Mouse (Mus musculus) kidney, embryonic 16.5 days (tissue): ENCODE measurements around the gene Tmcc1. TPM values are rescaled to one million over a fixed set of nuclear protein-coding genes. Genes with fewer than 3 reads are reported as not detected.
"Not testable (repeated sequence)": the region's sequence is repeated elsewhere in the genome, so short reads cannot be mapped to it uniquely, and the experiment has no call there.

Experiments used
- ATAC-seq: fragments of 200-750 bp; cut with Nextera tagmentation; 2 replicates; pipeline ENCODE4 v1.8.0; 2017; ENCODE audit warnings: moderate TSS enrichment; ENCODE audit not compliant: low FRiP score, low TSS enrichment
- H3K27ac ChIP-seq: fragments of 300-500 bp; sonication (generic); 2 replicates; pipeline ENCODE4 v1.5.1; 2014; ENCODE audit warnings: low read length
- H3K27me3 ChIP-seq: fragments of 300-500 bp; sonication (generic); 2 replicates; pipeline ENCODE4 v1.6.1; 2014; ENCODE audit warnings: low read length, control low read depth, mixed read lengths; ENCODE audit not compliant: insufficient read depth
- H3K36me3 ChIP-seq: fragments of 300-500 bp; sonication (generic); 2 replicates; pipeline ENCODE4 v1.6.1; 2014; ENCODE audit warnings: low read length, control low read depth, mixed read lengths; ENCODE audit not compliant: insufficient read depth
- H3K4me1 ChIP-seq: fragments of 300-500 bp; sonication (generic); 2 replicates; pipeline ENCODE4 v1.6.1; 2014; ENCODE audit warnings: low read length, control low read depth, mixed read lengths; ENCODE audit not compliant: insufficient read depth
- H3K4me2 ChIP-seq: fragments of 300-500 bp; sonication (generic); replicated peaks from 2 replicates; pipeline ENCODE4 v1.6.1; 2014; ENCODE audit warnings: low read depth, low read length
- H3K4me3 ChIP-seq: fragments of 300-500 bp; sonication (generic); 2 replicates; pipeline ENCODE4 v1.5.1; 2014; ENCODE audit warnings: mild to moderate bottlenecking, low read length
- H3K9ac ChIP-seq: fragments of 300-500 bp; sonication (generic); replicated peaks from 2 replicates; pipeline ENCODE4 v1.6.1; 2014; ENCODE audit warnings: low read length
- H3K9me3 ChIP-seq: fragments of 300-500 bp; sonication (generic); 2 replicates; pipeline ENCODE4 v1.6.1; 2016; ENCODE audit warnings: low read length, control low read depth
- WGBS: fragments of 180-500 bp; shearing (Covaris S2); extraction: QIAGEN DNeasy Blood & Tissue Kit; methylation state at CpG from one replicate; pipeline ENCODE4 v1.1.7; 2014; 5-methylcytosine and 5-hydroxymethylcytosine counted together
- polyA plus RNA-seq: library from polyadenylated mRNA; unstranded; fragments of >200 nt; fragmentation: Nextera tagmentation; extraction: Ambion mirVana; gene quantifications from 2 replicates; pipeline ENCODE4 v1.2.1, GENCODE M21; 2015

Gene Tmcc1
- polyA plus RNA-seq, 1 experiment from 2014 or later: 10.6 TPM

DNA sequence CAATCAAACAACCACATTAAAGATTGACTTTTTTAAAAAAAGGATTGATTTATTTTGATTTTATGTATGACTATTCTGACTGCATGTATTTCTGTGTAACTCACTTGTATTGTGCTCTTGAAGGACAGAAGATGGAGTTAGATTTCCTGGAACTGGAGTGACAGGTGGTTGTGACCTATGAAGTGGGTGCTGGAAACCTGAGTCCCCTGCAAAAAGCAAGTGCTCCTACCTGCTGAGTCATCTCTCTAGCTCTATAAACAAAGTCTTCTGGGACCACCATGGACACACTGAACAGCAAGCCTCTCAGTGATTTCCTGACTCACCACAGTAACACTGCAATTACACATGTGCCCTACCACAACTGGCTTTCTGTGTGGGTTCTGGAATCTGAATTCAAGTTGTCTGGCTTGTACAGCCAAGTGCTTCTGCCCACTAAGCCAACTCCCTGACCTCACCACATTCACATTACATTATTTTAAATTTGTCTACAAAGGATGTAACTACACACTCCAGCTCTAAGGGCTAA lies 65.3 kb downstream of the Tmcc1 start:
- ATAC-seq: no peak
- H3K4me3 ChIP-seq: no peak overlapping the region
- no peaks in the 10 kb centered on the region for H3K4me1 ChIP-seq
- H3K9me3 ChIP-seq: no peaks in the 10 kb centered on the region
- no peak overlapping the region for H3K27ac ChIP-seq
- no peak overlapping the region for H3K4me2 ChIP-seq
- no peak overlapping the region for H3K9ac ChIP-seq
- no peaks in the 10 kb centered on the region for H3K36me3 ChIP-seq
- H3K27me3 ChIP-seq: no peaks in the 10 kb centered on the region

DNA sequence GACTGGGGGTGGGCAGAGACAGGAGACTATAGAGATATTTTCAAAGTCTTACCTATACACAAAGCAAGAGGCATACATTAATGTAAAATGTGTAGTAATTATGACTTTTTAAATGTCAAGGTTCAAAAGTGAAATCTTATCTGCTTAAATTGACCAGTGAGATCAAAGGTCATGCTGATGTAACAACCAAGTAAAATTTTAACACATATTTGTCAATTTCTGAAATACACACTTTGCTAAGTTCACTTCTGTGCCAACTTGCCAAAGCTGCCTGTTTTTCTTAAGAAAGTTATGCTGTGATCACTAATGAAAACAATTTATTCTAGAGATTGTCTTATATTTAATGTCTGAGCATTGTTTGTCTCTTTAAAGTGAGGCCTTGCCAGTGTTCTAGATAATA lies 66.7 kb downstream of the Tmcc1 start:
- Histone ChIP-seq H3K4me2 (no peak overlapping the region), H3K4me1 (no peaks in the 10 kb centered on the region), H3K27ac (no peak overlapping the region), H3K4me3 (no peak overlapping the region), H3K9me3 (no peaks in the 10 kb centered on the region), H3K36me3 (0 out of 2 replicates have a peak, but pooled peaks cover 3% of the 10 kb centered on the region), H3K9ac (no peak overlapping the region), H3K27me3 (no peaks in the 10 kb centered on the region)
- ATAC-seq: no peak

DNA sequence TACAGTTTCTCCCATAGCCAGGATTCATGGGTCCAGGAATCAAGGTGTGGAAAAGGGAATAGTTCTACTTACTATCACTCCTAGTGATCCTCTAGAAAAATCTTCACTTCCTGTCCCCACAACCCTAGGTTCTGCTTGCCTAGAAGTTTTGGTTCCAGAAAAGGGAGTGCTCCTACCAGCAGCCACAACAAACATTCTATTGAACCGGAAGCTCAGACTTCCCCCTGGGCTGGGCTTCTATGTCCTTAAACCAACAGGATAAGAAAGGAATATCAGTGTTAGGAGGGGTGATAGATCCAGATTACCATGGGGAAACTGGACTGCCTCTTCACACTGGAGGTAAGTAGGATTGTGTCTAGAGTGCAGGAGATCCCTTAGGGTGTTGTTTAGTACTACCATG lies 70.4 kb downstream of the Tmcc1 start:
- WGBS: 90% methylated on average over 1 of the region's 1 CpGs
- ATAC-seq: no peak

DNA sequence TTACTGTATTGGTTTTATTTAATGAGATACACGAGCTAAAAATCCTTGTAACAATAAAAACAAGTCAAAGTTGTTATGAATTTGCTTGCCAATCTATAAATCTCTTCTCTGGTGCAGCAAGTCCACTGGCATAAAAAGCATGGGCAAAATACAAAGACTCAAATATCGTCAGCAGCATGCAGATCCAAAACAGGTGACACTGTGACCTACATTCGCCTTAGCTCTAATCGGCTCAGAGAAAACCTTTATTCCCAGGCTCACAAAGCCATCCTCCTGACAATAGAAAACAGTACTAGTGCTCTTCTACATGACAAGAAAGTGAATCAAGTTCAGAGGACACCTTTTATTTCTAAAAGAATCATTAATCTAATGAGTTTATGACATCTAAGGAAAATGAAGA lies 73.6 kb downstream of the Tmcc1 start:
- Histone ChIP-seq H3K27me3 (no peaks in the 10 kb centered on the region), H3K36me3 (0 out of 2 replicates have a peak, but pooled peaks cover 3% of the 10 kb centered on the region), H3K9ac (no peak overlapping the region), H3K9me3 (no peaks in the 10 kb centered on the region), H3K4me3 (no peak overlapping the region), H3K4me2 (no peak overlapping the region), H3K27ac (no peak overlapping the region), H3K4me1 (no peaks in the 10 kb centered on the region)
- no peak for ATAC-seq
- WGBS: 78% methylated on average over 4 of the region's 4 CpGs

More for the DNA sequence above, 70.4 kb downstream of the Tmcc1 start:
- H3K9ac ChIP-seq: no peak overlapping the region
- H3K4me3 ChIP-seq: no peak overlapping the region
- H3K4me1 ChIP-seq: no peaks in the 10 kb centered on the region
- H3K9me3 ChIP-seq: no peaks in the 10 kb centered on the region
- no peak overlapping the region for H3K27ac ChIP-seq
- H3K36me3 ChIP-seq: 0 out of 2 replicates have a peak, but pooled peaks cover 3% of the 10 kb centered on the region
- H3K27me3 ChIP-seq: no peaks in the 10 kb centered on the region
- no peak overlapping the region for H3K4me2 ChIP-seq

DNA sequence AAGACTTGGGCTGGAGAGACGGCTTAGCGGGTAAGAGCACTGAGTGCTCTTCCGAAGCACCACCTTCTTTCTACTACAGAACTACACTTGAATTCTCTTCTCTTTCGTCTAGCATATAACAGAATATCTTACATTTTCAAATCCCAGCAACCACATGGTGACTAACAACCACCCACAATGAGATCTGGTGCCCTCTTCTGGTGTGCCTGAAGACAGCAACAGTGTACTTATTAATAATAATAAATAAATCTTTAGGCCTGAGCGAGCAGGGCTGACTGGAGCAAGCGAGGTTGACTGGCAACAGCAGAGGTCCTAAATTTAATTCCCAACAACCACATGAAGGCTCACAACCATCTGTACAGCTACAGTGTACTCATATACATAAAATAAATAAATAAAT lies 76.7 kb downstream of the Tmcc1 start:
- not testable (repeated sequence) for H3K9ac ChIP-seq, H3K4me1 ChIP-seq, H3K4me3 ChIP-seq, H3K4me2 ChIP-seq, H3K9me3 ChIP-seq, H3K36me3 ChIP-seq, ATAC-seq, H3K27ac ChIP-seq, H3K27me3 ChIP-seq
- 86% methylated on average over 6 of the region's 6 CpGs for WGBS

DNA sequence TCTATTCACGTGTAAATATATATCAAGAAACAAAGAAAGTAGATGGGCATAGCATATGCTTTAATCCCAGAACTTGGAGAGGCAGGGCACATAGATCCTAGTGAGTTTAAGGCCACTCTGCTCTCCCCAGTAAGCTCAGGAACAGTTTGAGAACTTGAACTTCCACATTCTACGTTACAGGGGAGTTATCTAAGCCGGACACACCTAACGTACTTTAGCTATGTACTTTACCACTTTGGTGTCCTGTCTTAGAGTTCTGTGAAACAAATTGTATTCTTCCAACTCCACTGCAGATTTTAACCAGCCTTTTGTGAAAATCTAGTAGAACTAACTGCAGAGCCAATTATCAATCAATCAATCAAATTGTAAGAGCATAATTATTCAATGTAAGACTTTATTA lies 82.7 kb downstream of the Tmcc1 start:
- Histone ChIP-seq H3K4me2 (no peak overlapping the region), H3K27ac (no peak overlapping the region), H3K36me3 (no peaks in the 10 kb centered on the region), H3K4me3 (no peak overlapping the region), H3K9me3 (no peaks in the 10 kb centered on the region), H3K27me3 (no peaks in the 10 kb centered on the region), H3K9ac (no peak overlapping the region), H3K4me1 (peaks cover 13% of the 10 kb centered on the region)
- WGBS: 88% methylated on average over 4 of the region's 4 CpGs
- no peak for ATAC-seq

DNA sequence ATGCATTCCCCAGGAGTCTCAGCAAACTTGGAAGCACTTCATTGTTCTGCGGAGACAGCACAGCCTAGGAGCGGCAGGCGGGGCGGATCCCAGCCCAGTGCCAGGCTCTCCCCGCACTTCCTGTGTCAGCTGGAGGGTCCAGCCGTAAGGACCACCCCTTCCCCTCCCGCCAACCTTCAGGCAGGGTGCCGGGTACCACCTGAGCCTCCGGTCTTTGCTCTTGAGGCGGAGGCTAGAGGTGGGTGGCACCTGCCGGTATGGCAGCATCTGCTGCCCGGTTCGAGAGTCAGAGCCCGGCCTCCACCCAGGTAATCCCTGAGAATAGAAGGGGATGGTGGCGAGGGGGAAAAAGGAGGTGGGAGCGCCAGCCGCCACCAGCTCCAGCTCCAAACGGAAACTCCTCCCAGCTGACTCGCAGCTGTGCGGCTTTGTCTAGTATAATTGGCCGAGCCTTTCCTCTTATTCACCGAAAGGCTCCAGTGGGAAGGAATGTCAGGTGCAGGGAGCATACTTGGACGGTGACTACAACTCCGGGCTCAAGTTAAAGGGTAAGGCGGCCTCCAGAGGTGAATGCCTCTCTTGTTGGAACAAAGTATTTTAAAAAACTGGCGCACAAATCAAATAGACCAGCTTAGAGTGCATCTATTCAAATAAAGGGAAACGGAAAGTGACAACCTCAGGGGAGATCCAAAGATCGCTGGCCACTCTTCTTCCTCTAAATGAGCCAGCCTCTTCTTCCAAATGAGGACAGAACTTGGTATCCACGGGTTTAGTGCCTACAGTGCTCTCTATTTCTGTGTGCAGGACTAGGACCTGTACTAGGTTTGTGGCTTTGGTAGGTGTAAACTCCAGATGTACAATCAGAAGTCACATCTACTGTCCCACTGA lies 85.6 kb downstream of the Tmcc1 start:
- H3K27ac ChIP-seq: peak overlapping the region; percentile 57
- no peaks in the 10 kb centered on the region for H3K36me3 ChIP-seq
- H3K27me3 ChIP-seq: no peaks in the 10 kb centered on the region
- peak overlapping the region; percentile 92 for H3K4me2 ChIP-seq
- peaks cover 13% of the 10 kb centered on the region for H3K4me1 ChIP-seq
- H3K9ac ChIP-seq: peak overlapping the region; percentile 74
- peak; percentile 96 for ATAC-seq
- peak overlapping the region; percentile 68 for H3K4me3 ChIP-seq
- H3K9me3 ChIP-seq: no peaks in the 10 kb centered on the region
- WGBS: 2% methylated on average over 29 of the region's 29 CpGs

DNA sequence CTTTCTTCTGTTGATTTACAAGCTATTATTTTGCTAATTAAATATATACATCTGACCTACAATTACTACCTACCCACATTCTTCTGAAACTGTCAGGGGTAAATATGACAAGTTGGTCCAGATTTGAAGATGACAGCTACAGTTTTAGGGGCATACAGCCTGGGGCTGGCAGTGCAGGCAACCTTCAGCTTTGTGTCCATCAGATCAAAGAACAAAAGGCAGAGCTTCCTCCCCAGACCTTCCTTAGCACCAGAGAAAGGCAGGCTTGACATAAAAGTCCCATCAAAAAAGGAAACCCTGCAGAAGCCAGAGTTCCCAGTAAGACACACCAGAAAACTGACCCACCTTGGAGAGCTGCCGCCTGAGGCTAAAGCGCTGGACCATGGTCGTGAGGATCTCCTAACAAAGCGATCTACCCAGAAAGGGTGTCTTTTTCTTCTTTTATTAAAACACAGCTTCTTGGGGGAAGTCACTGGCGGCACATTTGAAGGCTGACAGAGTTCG lies 86.3 kb downstream of the Tmcc1 start:
- Histone ChIP-seq H3K4me1 (peaks cover 13% of the 10 kb centered on the region), H3K27ac (peak overlapping the region; percentile 57), H3K27me3 (no peaks in the 10 kb centered on the region), H3K4me2 (peak overlapping the region; percentile 92), H3K36me3 (no peaks in the 10 kb centered on the region), H3K4me3 (peak overlapping the region; percentile 68), H3K9ac (peak overlapping the region; percentile 74), H3K9me3 (no peaks in the 10 kb centered on the region)
- peak; percentile 19; the same call in 1 of the 2 replicates for ATAC-seq
- WGBS: 3% methylated on average over 6 of the region's 6 CpGs

DNA sequence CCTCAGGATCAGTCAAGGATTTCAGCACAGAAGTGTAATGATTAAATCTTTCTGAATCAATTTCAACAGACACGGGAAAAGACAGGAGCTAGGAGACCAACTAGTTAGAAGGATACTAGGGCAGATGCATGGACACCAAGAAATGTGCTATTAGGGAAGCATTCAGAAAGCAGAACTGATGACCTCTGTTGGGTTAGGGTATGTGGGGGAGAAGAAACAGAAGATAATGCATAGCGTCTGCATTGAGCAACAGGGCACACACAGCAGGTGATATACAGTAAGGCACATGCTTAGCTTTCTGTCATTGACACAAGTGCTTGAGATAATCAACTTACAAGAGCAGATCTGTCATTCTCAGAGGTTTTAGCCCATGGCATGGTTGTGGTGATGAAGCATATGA lies 95.7 kb downstream of the Tmcc1 start:
- no peak overlapping the region for H3K4me2 ChIP-seq
- no peaks in the 10 kb centered on the region for H3K4me1 ChIP-seq
- no peak for ATAC-seq
- H3K27me3 ChIP-seq: no peaks in the 10 kb centered on the region
- H3K9ac ChIP-seq: no peak overlapping the region
- WGBS: 89% methylated on average over 2 of the region's 2 CpGs
- no peak overlapping the region for H3K4me3 ChIP-seq
- H3K27ac ChIP-seq: no peak overlapping the region
- H3K36me3 ChIP-seq: no peaks in the 10 kb centered on the region
- no peaks in the 10 kb centered on the region for H3K9me3 ChIP-seq

DNA sequence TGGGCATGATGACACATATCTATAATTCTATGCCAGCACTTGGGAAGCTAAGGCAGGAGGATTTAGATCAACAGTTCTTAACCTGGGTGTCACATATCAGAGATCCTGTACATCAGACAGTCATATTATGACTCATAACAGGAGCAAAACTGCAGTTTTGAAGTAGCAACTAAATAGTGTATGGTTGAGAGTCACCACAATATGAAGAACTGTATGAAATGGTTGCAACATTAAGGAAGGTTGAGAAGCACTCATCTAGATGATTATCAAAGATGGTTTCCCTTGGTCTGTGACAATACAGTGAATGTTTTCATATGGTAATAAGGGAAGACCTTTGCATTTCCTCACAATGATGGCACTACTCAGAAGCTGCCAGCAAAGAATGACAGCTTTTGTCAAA lies 103.9 kb downstream of the Tmcc1 start:
- H3K27ac ChIP-seq: no peak overlapping the region
- H3K4me3 ChIP-seq: no peak overlapping the region
- no peaks in the 10 kb centered on the region for H3K9me3 ChIP-seq
- no peaks in the 10 kb centered on the region for H3K36me3 ChIP-seq
- no peak overlapping the region for H3K4me2 ChIP-seq
- H3K4me1 ChIP-seq: no peaks in the 10 kb centered on the region
- no peaks in the 10 kb centered on the region for H3K27me3 ChIP-seq
- no peak for ATAC-seq
- H3K9ac ChIP-seq: no peak overlapping the region
